Mouse (Mus musculus) CH12.LX (cell line): ENCODE data around the gene Znrf3. TPM values are rescaled to one million over a fixed set of nuclear protein-coding genes. Genes with fewer than 3 reads are reported as not detected.
A peak's percentile ranks its signal among the peaks of the same experiment; 100 is the strongest.

Experiments
- DNase-seq: peaks from one replicate; pipeline ENCODE4 v3.0.0-alpha.2; 2013; ENCODE audit errors: extremely low read depth
- H3K27ac ChIP-seq: 2 replicates; pipeline ENCODE4 v1.5.1; 2012; ENCODE audit warnings: low read depth, mild to moderate bottlenecking, control low read depth, moderate library complexity; ENCODE audit not compliant: insufficient read depth
- H3K27me3 ChIP-seq: replicated peaks from 2 replicates; pipeline ENCODE3; 2012; ENCODE audit warnings: inconsistent platforms
- H3K36me3 ChIP-seq, 2 experiments: replicated peaks in 1 of 2; 2 replicates each; pipeline versions ENCODE3 to v1.6.1; 2012; ENCODE audit warnings: inconsistent platforms in 1 of 2, low read length in 1 of 2, mild to moderate bottlenecking in 1 of 2, mixed read lengths in 1 of 2, moderate library complexity in 1 of 2; ENCODE audit not compliant: control insufficient read depth in 1 of 2, insufficient read depth in 1 of 2
- H3K4me1 ChIP-seq, 2 experiments: 2 replicates each; pipeline ENCODE4 v1.6.1; 2012; ENCODE audit warnings: inconsistent platforms in 1 of 2, moderate library complexity in 1 of 2; ENCODE audit not compliant: insufficient read depth in 2 of 2, control insufficient read depth in 1 of 2
- H3K4me2 ChIP-seq: 2 replicates; pipeline ENCODE4 v1.6.1; 2012; ENCODE audit warnings: low read depth, mild to moderate bottlenecking, control low read depth; ENCODE audit not compliant: poor library complexity, insufficient read depth, severe bottlenecking
- H3K4me3 ChIP-seq, 3 experiments: fragments of 150-350 bp in 1 of 3; sonication (generic) in 1 of 3; replicated peaks in 1 of 3; 2 replicates each; pipeline versions ENCODE3 to v1.5.1; 2011 to 2012; ENCODE audit warnings: low read depth in 2 of 3, low read length in 2 of 3, mild to moderate bottlenecking in 2 of 3, moderate library complexity in 2 of 3, control low read depth in 1 of 3, improper control_type of control experiment in 1 of 3, inconsistent platforms in 1 of 3, mixed read lengths in 1 of 3; ENCODE audit not compliant: poor library complexity in 1 of 3
- H3K79me2 ChIP-seq: replicated peaks from 2 replicates; pipeline ENCODE4 v1.6.1; 2012; ENCODE audit warnings: mild to moderate bottlenecking, moderate library complexity; ENCODE audit not compliant: control insufficient read depth, poor library complexity, insufficient read depth, severe bottlenecking; ENCODE audit errors: extremely low read depth
- H3K9ac ChIP-seq: 2 replicates; pipeline ENCODE4 v1.6.1; 2012; ENCODE audit warnings: low read depth, mild to moderate bottlenecking, control low read depth, moderate library complexity; ENCODE audit not compliant: insufficient read depth
- H3K9me3 ChIP-seq: replicated peaks from 2 replicates; pipeline ENCODE3; 2012; ENCODE audit warnings: low read length, inconsistent platforms, mixed read lengths
- CTCF ChIP-seq, 2 experiments: IDR thresholded peaks in 1 of 2; conservative IDR thresholded peaks in 1 of 2; 2 replicates each; pipeline ENCODE4 v1.5.1; 2011 to 2012; ENCODE audit warnings: low read depth in 2 of 2, low read length in 2 of 2, improper control_type of control experiment in 1 of 2, inconsistent platforms in 1 of 2, mild to moderate bottlenecking in 1 of 2, moderate library complexity in 1 of 2
- E2F4 ChIP-seq: IDR thresholded peaks from 2 replicates; pipeline ENCODE4 v1.6.1; 2011; ENCODE audit warnings: low read depth, low read length, improper control_type of control experiment; ENCODE audit not compliant: insufficient replicate concordance
- ELF1 ChIP-seq: IDR thresholded peaks from 2 replicates; pipeline ENCODE4 v1.6.1; 2014; ENCODE audit warnings: low read depth, mild to moderate bottlenecking, inconsistent platforms, low read length, improper control_type of control experiment
- ETS1 ChIP-seq: conservative IDR thresholded peaks from 2 replicates; pipeline ENCODE4 v1.6.1; 2012; ENCODE audit warnings: low read depth, mild to moderate bottlenecking, inconsistent platforms, low read length, improper control_type of control experiment, moderate library complexity
- GABPA ChIP-seq: IDR thresholded peaks from 2 replicates; pipeline ENCODE4 v1.6.1; 2012; ENCODE audit warnings: low read depth, low read length, improper control_type of control experiment, inconsistent platforms; ENCODE audit not compliant: insufficient replicate concordance
- HCFC1 ChIP-seq: IDR thresholded peaks from 2 replicates; pipeline ENCODE4 v1.6.1; 2012; ENCODE audit warnings: low read depth, mild to moderate bottlenecking, inconsistent platforms, low read length, improper control_type of control experiment
- IRF4 ChIP-seq: IDR thresholded peaks from 2 replicates; pipeline ENCODE4 v1.6.1; 2014; ENCODE audit warnings: low read depth, mild to moderate bottlenecking, inconsistent platforms, low read length, improper control_type of control experiment
- JUN ChIP-seq: IDR thresholded peaks from 2 replicates; pipeline ENCODE4 v1.6.1; 2011; ENCODE audit warnings: low read depth, mild to moderate bottlenecking, low read length, improper control_type of control experiment, moderate library complexity; ENCODE audit not compliant: insufficient read depth
- JUND ChIP-seq: conservative IDR thresholded peaks from 2 replicates; pipeline ENCODE4 v1.6.1; 2011; ENCODE audit warnings: low read depth, low read length, improper control_type of control experiment
- MAFK ChIP-seq: IDR thresholded peaks from 2 replicates; pipeline ENCODE4 v1.6.1; 2011; ENCODE audit warnings: low read length, improper control_type of control experiment; ENCODE audit not compliant: insufficient replicate concordance
- MAX ChIP-seq: IDR thresholded peaks from 2 replicates; pipeline ENCODE4 v1.6.1; 2011; ENCODE audit warnings: low read length, improper control_type of control experiment
- MAZ ChIP-seq: IDR thresholded peaks from 2 replicates; pipeline ENCODE4 v1.6.1; 2012; ENCODE audit warnings: low read depth, mild to moderate bottlenecking, inconsistent platforms, low read length, improper control_type of control experiment, moderate library complexity
- MEF2A ChIP-seq: IDR thresholded peaks from 2 replicates; pipeline ENCODE4 v1.6.1; 2014; ENCODE audit warnings: low read depth, mild to moderate bottlenecking, inconsistent platforms, low read length, improper control_type of control experiment, borderline replicate concordance
- MXI1 ChIP-seq: IDR thresholded peaks from 2 replicates; pipeline ENCODE4 v1.6.1; 2011; ENCODE audit warnings: mild to moderate bottlenecking, low read depth, low read length, improper control_type of control experiment
- MYC ChIP-seq: IDR thresholded peaks from 2 replicates; pipeline ENCODE4 v1.6.1; 2011; ENCODE audit warnings: low read depth, mild to moderate bottlenecking, improper control_type of control experiment, low read length
- NELFE ChIP-seq: IDR thresholded peaks from 2 replicates; pipeline ENCODE4 v1.6.1; 2011; ENCODE audit warnings: low read depth, low read length, improper control_type of control experiment
- NRF1 ChIP-seq: IDR thresholded peaks from 2 replicates; pipeline ENCODE4 v1.6.1; 2014; ENCODE audit warnings: low read depth, mild to moderate bottlenecking, inconsistent platforms, low read length, improper control_type of control experiment, moderate library complexity
- POLR2AphosphoS2 ChIP-seq: IDR thresholded peaks from 2 replicates; pipeline ENCODE4 v1.6.1; 2011; ENCODE audit warnings: low read depth, low read length, improper control_type of control experiment
- RAD21 ChIP-seq: IDR thresholded peaks from 2 replicates; pipeline ENCODE4 v1.6.1; 2011; ENCODE audit warnings: low read depth, mild to moderate bottlenecking, low read length, improper control_type of control experiment, moderate library complexity
- TBP ChIP-seq: conservative IDR thresholded peaks from 2 replicates; pipeline ENCODE4 v1.6.1; 2011; ENCODE audit warnings: low read depth, low read length, improper control_type of control experiment
- UBTF ChIP-seq: IDR thresholded peaks from 2 replicates; pipeline ENCODE4 v1.6.1; 2012; ENCODE audit warnings: low read depth, mild to moderate bottlenecking, inconsistent platforms, low read length, improper control_type of control experiment, moderate library complexity
- USF1 ChIP-seq: IDR thresholded peaks from 2 replicates; pipeline ENCODE4 v1.6.1; 2014; ENCODE audit warnings: low read depth, mild to moderate bottlenecking, inconsistent platforms, low read length, improper control_type of control experiment
- USF2 ChIP-seq: conservative IDR thresholded peaks from 2 replicates; pipeline ENCODE4 v1.6.1; 2011; ENCODE audit warnings: low read depth, low read length, improper control_type of control experiment
- ZC3H11A ChIP-seq: IDR thresholded peaks from 2 replicates; pipeline ENCODE4 v1.6.1; 2012; ENCODE audit warnings: low read depth, mild to moderate bottlenecking, inconsistent platforms, low read length, improper control_type of control experiment
- ZKSCAN1 ChIP-seq: IDR thresholded peaks from 2 replicates; pipeline ENCODE4 v1.6.1; 2012; ENCODE audit warnings: low read depth, inconsistent platforms, low read length, improper control_type of control experiment, borderline replicate concordance
- ZMIZ1 ChIP-seq: IDR thresholded peaks from 2 replicates; pipeline ENCODE4 v1.6.1; 2012; ENCODE audit warnings: low read depth, mild to moderate bottlenecking, inconsistent platforms, low read length, improper control_type of control experiment
- ZNF384 ChIP-seq: IDR thresholded peaks from 2 replicates; pipeline ENCODE4 v1.6.1; 2012; ENCODE audit warnings: low read depth, low read length, improper control_type of control experiment, inconsistent platforms
- dilution Hi-C: fragments of 300-500 bp; cut with MboI; formaldehyde crosslinking; loops from 2 replicates; pipeline ENCODE4 v1.14.3; 2020; ENCODE audit warnings: low sequenced_read_pairs; ENCODE audit not compliant: extremely low pct_unique_long_range_greater_than_20kb, extremely low pct_ligation_motif_present
- in situ Hi-C: fragments of 300-500 bp; cut with MboI; formaldehyde crosslinking; loops from 3 replicates; pipeline ENCODE4 v1.14.3; 2019; ENCODE audit warnings: low sequenced_read_pairs, low pct_ligation_motif_present, low pct_unique_long_range_greater_than_20kb, mixed read lengths
- polyA plus RNA-seq: library from polyadenylated mRNA; unstranded; fragments of >175 nt; gene quantifications from 2 replicates; pipeline ENCODE4 v1.2.1, GENCODE M21; 2012; ENCODE audit warnings: low read depth; ENCODE audit not compliant: insufficient read length
- total RNA-seq, 2 experiments: library from RNA; depleted of rRNA; stranded (reverse); fragments of 300-350 nt in 1 of 2; fragments of >200 nt in 1 of 2; gene quantifications; 2 replicates each; pipeline ENCODE4 v1.2.3; 2012 to 2014

Znrf3 gene
- total and polyA plus RNA-seq, 3 experiments = 1.1 to 2.7 (median 1.3) TPM

GRCm38 (mm10) chr11:5290691-5291090 is 154.0 kb downstream of the Znrf3 start (continued):
- peak; percentile 56; the same call in 1 of the 2 replicates for TF ChIP-seq IRF4
- TF ChIP-seq HCFC1 = no peak
- TF ChIP-seq ELF1 = no peak
- TF ChIP-seq ZC3H11A = peak; percentile 94
- peak; percentile 46; the same call in 1 of the 2 replicates for TF ChIP-seq NELFE
- no peak for TF ChIP-seq POLR2AphosphoS2
- TF ChIP-seq RAD21 = peak; percentile 100
- no peak for TF ChIP-seq MEF2A
- TF ChIP-seq UBTF = no peak
- TF ChIP-seq JUND = no peak; the same call in 1 of the 2 replicates
- no peak for TF ChIP-seq ZKSCAN1
- no peak for TF ChIP-seq TBP
- peak; percentile 58; the same call in 1 of the 2 replicates for TF ChIP-seq MYC
- no peak for TF ChIP-seq MXI1
- no peak for TF ChIP-seq ZNF384

- in situ Hi-C loops = loop anchor here (5.0 to 10.0 kb wide), 2 partner anchors 105 to 177 kb away; no protein-coding TSS in a partner anchor
- H3K27ac ChIP-seq = no peak overlapping the region
- no peak for TF ChIP-seq IRF4
- no peak for TF ChIP-seq NELFE
- no peak for TF ChIP-seq NRF1
- TF ChIP-seq ZMIZ1 = no peak
- TF ChIP-seq MXI1 = no peak
- no peak for TF ChIP-seq MAX
- no peak for TF ChIP-seq GABPA
- TF ChIP-seq MYC = no peak
- no peak for TF ChIP-seq MAFK
- TF ChIP-seq MAZ = no peak
- TF ChIP-seq TBP = no peak
- no peak for TF ChIP-seq UBTF
- no peak for TF ChIP-seq USF1
- no peak for TF ChIP-seq POLR2AphosphoS2
- no peak for TF ChIP-seq E2F4
- TF ChIP-seq ETS1 = no peak
- TF ChIP-seq ZC3H11A = no peak
- TF ChIP-seq JUN = no peak
- TF ChIP-seq USF2 = no peak
- TF ChIP-seq CTCF (conservative IDR thresholded peaks at IDR 0.05 in 1 of 2, IDR thresholded peaks at IDR 0.05 in 1 of 2; ENCODE audit: low read depth in 2 of 2, low read length in 2 of 2) = no peak
- TF ChIP-seq, all 38 proteins: peak for 0
- Histone ChIP-seq H3K9me3 (no peaks in the 10 kb centered on the region), H3K4me3 (no peak overlapping the region), H3K4me1 (no peaks in the 10 kb centered on the region), H3K4me2 (no peak overlapping the region), H3K79me2 (no peaks in the 10 kb centered on the region), H3K27me3 (no peaks in the 10 kb centered on the region), H3K9ac (no peak overlapping the region), H3K36me3 (peaks cover 0 to 28% of the 10 kb centered on the region in 2 experiments)
- dilution Hi-C loops = no loop called here
- no peak for DNase-seq
These were observed 154.6 kb downstream of the Znrf3 start for GRCm38 (mm10) chr11:5289826-5290580.
